Mouse (Mus musculus) intestine, embryonic 16.5 days (tissue): ENCODE measurements at regions not wholly inside any gene's neighbourhood (a gene's known extent, or its start where the extent isn't known, plus 50 kb on each side); places are given as distances from the start of the nearest gene placed in this dataset.

Experiments
- ATAC-seq: fragments of 200-750 bp; cut with Nextera tagmentation; 2 replicates; pipeline ENCODE4 v1.8.0; 2017; ENCODE audit warnings: moderate TSS enrichment, moderate library complexity
- H3K27ac ChIP-seq: fragments of 300-500 bp; sonication (generic); 2 replicates; pipeline ENCODE4 v1.5.1; 2014; ENCODE audit warnings: mild to moderate bottlenecking, low read length
- H3K27me3 ChIP-seq: fragments of 300-500 bp; sonication (generic); replicated peaks from 2 replicates; pipeline ENCODE4 v1.6.1; 2014; ENCODE audit warnings: low read length, control low read depth, mixed read lengths; ENCODE audit not compliant: control insufficient read depth, insufficient read depth
- H3K36me3 ChIP-seq: fragments of 300-500 bp; sonication (generic); 2 replicates; pipeline ENCODE4 v1.6.1; 2014; ENCODE audit warnings: low read length, control low read depth; ENCODE audit not compliant: control insufficient read depth, insufficient read depth
- H3K4me1 ChIP-seq: fragments of 300-500 bp; sonication (generic); 2 replicates; pipeline ENCODE4 v1.6.1; 2014; ENCODE audit warnings: low read length, control low read depth, mixed read lengths; ENCODE audit not compliant: control insufficient read depth, insufficient read depth
- H3K4me2 ChIP-seq: fragments of 300-500 bp; sonication (generic); 2 replicates; pipeline ENCODE4 v1.6.1; 2014; ENCODE audit warnings: low read depth, low read length, control low read depth
- H3K4me3 ChIP-seq: fragments of 300-500 bp; sonication (generic); 2 replicates; pipeline ENCODE4 v1.5.1; 2014; ENCODE audit warnings: mild to moderate bottlenecking, low read length
- H3K9ac ChIP-seq: fragments of 300-500 bp; sonication (generic); 2 replicates; pipeline ENCODE4 v1.6.1; 2014; ENCODE audit warnings: low read depth, low read length
- H3K9me3 ChIP-seq: fragments of 300-500 bp; sonication (generic); 2 replicates; pipeline ENCODE4 v1.6.1; 2016; ENCODE audit warnings: low read length, control low read depth; ENCODE audit not compliant: control insufficient read depth
- WGBS: fragments of 180-500 bp; shearing (Covaris S2); extraction: QIAGEN DNeasy Blood & Tissue Kit; methylation state at CpG from one replicate; pipeline ENCODE4 v1.1.7; 2014; 5-methylcytosine and 5-hydroxymethylcytosine counted together

GRCm38 (mm10) chr7:129975781-129976514, 384.3 kb downstream of the Wdr11 start:
- 92% methylated on average over 21 of the region's 21 CpGs for WGBS
- Histone ChIP-seq H3K9ac (no peak overlapping the region), H3K27me3 (no peaks in the 10 kb centered on the region), H3K4me2 (no peak overlapping the region), H3K4me1 (no peaks in the 10 kb centered on the region), H3K9me3 (no peaks in the 10 kb centered on the region), H3K4me3 (no peak overlapping the region), H3K36me3 (no peaks in the 10 kb centered on the region), H3K27ac (no peak overlapping the region)
- ATAC-seq, result no peak

- no peaks in the 10 kb centered on the region for H3K36me3 ChIP-seq
- H3K9ac ChIP-seq, result no peak overlapping the region
- 85% methylated on average over 5 of the region's 5 CpGs for WGBS
- no peaks in the 10 kb centered on the region for H3K9me3 ChIP-seq
- no peak overlapping the region for H3K4me2 ChIP-seq
- no peak overlapping the region for H3K4me3 ChIP-seq
- no peak for ATAC-seq
- no peaks in the 10 kb centered on the region for H3K4me1 ChIP-seq
- H3K27ac ChIP-seq, result no peak overlapping the region
- H3K27me3 ChIP-seq, result no peaks in the 10 kb centered on the region
These were observed 386.9 kb downstream of the Wdr11 start for GRCm38 (mm10) chr7:129978576-129978975.

- no peak for ATAC-seq
- no peaks in the 10 kb centered on the region for H3K4me1 ChIP-seq
- 64% methylated on average over 6 of the region's 6 CpGs for WGBS
- no peak overlapping the region for H3K4me3 ChIP-seq
- H3K27ac ChIP-seq, result no peak overlapping the region
- H3K27me3 ChIP-seq, result no peaks in the 10 kb centered on the region
- no peak overlapping the region for H3K4me2 ChIP-seq
- no peak overlapping the region for H3K9ac ChIP-seq
- H3K9me3 ChIP-seq, result no peaks in the 10 kb centered on the region
- no peaks in the 10 kb centered on the region for H3K36me3 ChIP-seq
These were observed 387.7 kb downstream of the Wdr11 start for GRCm38 (mm10) chr7:129979337-129979736.

GRCm38 (mm10) chr7:129980501-129980900, 388.8 kb downstream of the Wdr11 start:
- H3K4me2 ChIP-seq, result no peak overlapping the region
- no peak overlapping the region for H3K27ac ChIP-seq
- no peak overlapping the region for H3K9ac ChIP-seq
- H3K9me3 ChIP-seq, result no peaks in the 10 kb centered on the region
- no peaks in the 10 kb centered on the region for H3K4me1 ChIP-seq
- H3K27me3 ChIP-seq, result no peaks in the 10 kb centered on the region
- H3K4me3 ChIP-seq, result no peak overlapping the region
- 73% methylated on average over 1 of the region's 1 CpGs for WGBS
- no peak for ATAC-seq
- no peaks in the 10 kb centered on the region for H3K36me3 ChIP-seq

- H3K4me1 ChIP-seq, result peaks cover 7% of the 10 kb centered on the region
- 66% methylated on average over 5 of the region's 5 CpGs for WGBS
- ATAC-seq, result no peak
- no peak overlapping the region for H3K4me3 ChIP-seq
- no peaks in the 10 kb centered on the region for H3K27me3 ChIP-seq
- H3K27ac ChIP-seq, result no peak overlapping the region
- no peaks in the 10 kb centered on the region for H3K9me3 ChIP-seq
- H3K36me3 ChIP-seq, result no peaks in the 10 kb centered on the region
- H3K9ac ChIP-seq, result no peak overlapping the region
- no peak overlapping the region for H3K4me2 ChIP-seq
These were observed 390.7 kb downstream of the Wdr11 start for GRCm38 (mm10) chr7:129982411-129982810.

GRCm38 (mm10) chr7:129983601-129984120, 392.0 kb downstream of the Wdr11 start:
- no peak overlapping the region for H3K9ac ChIP-seq
- no peak overlapping the region for H3K27ac ChIP-seq
- peaks cover 7% of the 10 kb centered on the region for H3K4me1 ChIP-seq
- H3K27me3 ChIP-seq, result no peaks in the 10 kb centered on the region
- ATAC-seq, result no peak
- H3K9me3 ChIP-seq, result no peaks in the 10 kb centered on the region
- H3K36me3 ChIP-seq, result no peaks in the 10 kb centered on the region
- WGBS, result 92% methylated on average over 6 of the region's 6 CpGs
- H3K4me2 ChIP-seq, result no peak overlapping the region
- no peak overlapping the region for H3K4me3 ChIP-seq

- H3K9ac ChIP-seq, result no peak overlapping the region
- H3K4me3 ChIP-seq, result no peak overlapping the region
- peaks cover 7% of the 10 kb centered on the region for H3K4me1 ChIP-seq
- ATAC-seq, result peak; percentile 73
- 69% methylated on average over 9 of the region's 9 CpGs for WGBS
- no peak overlapping the region for H3K27ac ChIP-seq
- no peaks in the 10 kb centered on the region for H3K9me3 ChIP-seq
- H3K27me3 ChIP-seq, result no peaks in the 10 kb centered on the region
- H3K36me3 ChIP-seq, result no peaks in the 10 kb centered on the region
- H3K4me2 ChIP-seq, result no peak overlapping the region
These were observed 392.7 kb downstream of the Wdr11 start for GRCm38 (mm10) chr7:129984367-129984766.

- peaks cover 13% of the 10 kb centered on the region for H3K4me1 ChIP-seq
- H3K27ac ChIP-seq, result no peak overlapping the region
- H3K9me3 ChIP-seq, result no peaks in the 10 kb centered on the region
- H3K9ac ChIP-seq, result no peak overlapping the region
- no peak for ATAC-seq
- H3K27me3 ChIP-seq, result no peaks in the 10 kb centered on the region
- no peak overlapping the region for H3K4me2 ChIP-seq
- WGBS, result 42% methylated on average over 6 of the region's 6 CpGs
- no peak overlapping the region for H3K4me3 ChIP-seq
- no peaks in the 10 kb centered on the region for H3K36me3 ChIP-seq
These were observed 395.5 kb downstream of the Wdr11 start for GRCm38 (mm10) chr7:129987119-129987665.

- Histone ChIP-seq H3K27ac (no peak overlapping the region), H3K4me3 (no peak overlapping the region), H3K27me3 (no peaks in the 10 kb centered on the region), H3K9ac (no peak overlapping the region), H3K9me3 (no peaks in the 10 kb centered on the region), H3K36me3 (no peaks in the 10 kb centered on the region), H3K4me2 (no peak overlapping the region), H3K4me1 (peaks cover 13% of the 10 kb centered on the region)
- ATAC-seq, result no peak
- WGBS, result 55% methylated on average over 4 of the region's 4 CpGs
These were observed 396.1 kb downstream of the Wdr11 start for GRCm38 (mm10) chr7:129987713-129988112.
